ENCODE assay signal across 30 mouse cellular contexts in the genomic region with DNA sequence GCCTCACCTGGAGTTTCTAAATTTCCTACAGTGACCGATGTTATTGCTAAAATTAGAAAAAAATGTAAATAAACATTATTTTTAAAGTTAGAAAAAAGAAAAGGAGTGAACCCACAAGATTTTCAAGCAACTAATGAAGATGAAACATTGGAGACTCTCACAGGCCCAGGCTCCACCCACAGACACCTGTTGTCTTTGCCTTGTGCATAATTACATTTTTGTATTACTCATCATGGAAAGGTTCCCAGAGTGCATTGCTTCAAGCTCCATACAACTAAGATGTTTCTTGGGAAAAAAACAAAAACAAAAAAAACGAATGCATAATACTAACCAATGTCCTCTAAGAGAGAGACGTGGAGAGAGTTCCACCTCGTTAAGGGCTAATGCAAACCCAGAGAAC.
"Had no signal": no experiment of that assay in that cellular context is flagged by ENCODE, and none has a peak within 500 bp of the region (broad histone marks: within the 10 kb centered on the region; RNA-seq: fewer than 3 reads in every experiment).

No protein-coding gene starts in this region.

- H3K27ac ChIP-seq: heart, embryonic 10.5 days; heart, embryonic 13.5 days; heart, embryonic 15.5 days; hindbrain, embryonic 10.5 days; hindbrain, embryonic 12.5 days; hindbrain, embryonic 13.5 days; hindbrain, embryonic 14.5 days; hindbrain, embryonic 15.5 days; hindbrain, postnatal 0 days; intestine, embryonic 15.5 days; kidney, embryonic 15.5 days; kidney, postnatal 0 days had no signal

- DNase-seq: heart, postnatal 10 days; heart, postnatal 14 days; heart, postnatal 36 days; heart, postnatal 4 days; kidney, adult 11 months; kidney, adult 18-20 months; kidney, adult 2 months; kidney, adult 8-10 months; kidney, adult 9 months; kidney, postnatal 10 days; kidney, postnatal 14 days; kidney, postnatal 25 days; kidney, postnatal 36 days; kidney, postnatal 4 days; layer of hippocampus, adult 9-11 months; layer of hippocampus, postnatal 36 days had no signal

- H3K4me3 ChIP-seq: heart, embryonic 10.5 days; heart, embryonic 12.5 days; heart, embryonic 13.5 days; heart, embryonic 15.5 days; hindbrain, embryonic 10.5 days; hindbrain, embryonic 12.5 days; hindbrain, embryonic 13.5 days; hindbrain, embryonic 15.5 days; intestine, embryonic 15.5 days; kidney, embryonic 15.5 days; left cerebral cortex, adult 2 months had no signal
